Mouse (Mus musculus) fat pad, adult 2 months (tissue): ENCODE results near the gene Fbxo47.

Source experiments
- DNase-seq: peaks from one replicate; pipeline ENCODE4 v3.0.0-alpha.2; 2011; ENCODE audit warnings: low read depth, low spot score; ENCODE audit errors: extremely low read depth

Fbxo47 gene

DNA sequence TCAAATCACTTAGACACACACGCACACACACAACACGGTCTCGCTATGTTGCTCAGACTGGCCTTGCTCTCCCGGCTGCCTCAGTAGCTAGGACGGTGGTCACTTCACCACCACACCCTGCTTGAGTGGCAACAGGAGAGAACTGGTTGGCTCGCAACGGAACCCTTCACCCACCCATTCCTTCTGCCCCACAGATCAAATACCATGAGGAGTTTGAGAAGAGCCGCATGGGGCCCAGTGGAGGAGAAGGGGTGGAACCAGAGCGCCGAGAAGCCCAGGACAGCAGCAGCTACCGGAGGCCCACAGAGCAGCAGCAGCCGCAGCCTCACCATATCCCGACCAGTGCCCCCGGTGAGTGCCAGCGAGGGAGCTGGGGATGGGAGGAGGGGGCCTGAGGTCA is 50.6 kb downstream of the Fbxo47 start:
- DNase-seq, result no peak

DNA sequence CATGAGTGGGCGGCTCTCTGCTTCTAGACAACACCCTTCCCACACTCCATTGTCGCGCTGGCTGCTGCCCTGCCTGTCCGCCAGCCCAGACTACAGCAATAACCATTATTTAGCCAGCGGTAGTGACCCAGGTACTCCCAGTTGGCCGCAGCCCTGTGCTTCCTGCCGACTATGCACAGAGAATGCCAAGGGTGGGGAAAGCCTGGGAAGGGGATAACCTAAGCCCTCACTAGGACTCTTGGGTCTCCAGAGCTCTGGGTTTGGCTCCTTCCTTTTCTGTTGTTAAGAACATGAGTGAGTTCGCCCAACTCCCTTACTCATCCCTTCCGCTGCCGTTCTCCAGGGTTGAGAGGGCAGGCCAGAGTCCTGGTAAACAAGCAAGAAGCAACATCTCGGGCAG is 52.0 kb downstream of the Fbxo47 start:
- no peak for DNase-seq

DNA sequence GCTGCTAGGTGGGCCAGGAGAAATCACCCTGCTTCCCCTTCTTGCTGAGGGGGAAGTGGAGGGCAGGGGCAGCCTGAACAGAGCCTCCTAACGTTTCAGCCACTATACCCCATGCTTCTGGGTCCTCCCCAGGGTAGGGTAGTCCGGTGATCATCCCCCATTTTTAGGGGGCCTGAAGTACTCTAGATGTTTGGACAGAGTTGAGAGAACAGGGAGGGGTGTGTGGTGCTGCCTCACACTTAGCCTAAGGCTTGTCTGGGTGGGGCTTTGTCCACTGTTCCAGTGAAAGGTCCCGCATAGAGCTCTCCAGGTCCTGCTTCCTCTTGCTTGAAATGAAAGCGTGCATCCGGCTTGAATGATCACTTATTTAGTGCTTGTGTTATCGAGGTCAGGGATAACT is 53.5 kb downstream of the Fbxo47 start:
- DNase-seq, result no peak

DNA sequence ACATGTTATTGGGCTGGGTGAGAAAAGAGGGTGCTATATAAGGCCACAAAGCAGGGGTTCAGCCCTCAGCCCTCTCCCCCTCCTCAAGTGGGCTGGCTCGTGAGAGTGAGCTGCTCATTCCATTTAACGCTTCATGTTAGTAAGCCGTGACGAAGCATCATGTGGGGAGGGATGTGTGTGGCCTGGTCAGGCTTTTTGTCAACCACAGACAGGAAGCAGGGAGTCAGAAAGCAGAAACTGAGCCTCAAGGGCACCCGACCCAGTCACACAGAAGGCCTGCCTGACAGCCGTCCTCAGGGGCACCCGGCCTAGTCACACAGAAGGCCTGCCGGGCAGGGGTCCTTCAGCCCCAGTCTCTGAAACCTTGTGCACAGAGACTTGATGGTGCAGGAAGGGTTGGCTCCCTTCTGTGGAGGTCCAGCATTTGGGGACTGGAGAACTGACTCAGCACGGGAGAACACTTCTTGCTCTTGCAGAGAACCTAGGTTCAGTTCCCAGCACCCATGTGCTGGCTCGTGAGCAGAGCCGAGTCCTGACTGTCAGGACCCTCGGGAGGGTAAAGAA is 54.0 kb downstream of the Fbxo47 start:
- no peak for DNase-seq

GRCm38 (mm10) chr11:97829365-97829764 is 54.6 kb downstream of the Fbxo47 start:
- no peak for DNase-seq

DNA sequence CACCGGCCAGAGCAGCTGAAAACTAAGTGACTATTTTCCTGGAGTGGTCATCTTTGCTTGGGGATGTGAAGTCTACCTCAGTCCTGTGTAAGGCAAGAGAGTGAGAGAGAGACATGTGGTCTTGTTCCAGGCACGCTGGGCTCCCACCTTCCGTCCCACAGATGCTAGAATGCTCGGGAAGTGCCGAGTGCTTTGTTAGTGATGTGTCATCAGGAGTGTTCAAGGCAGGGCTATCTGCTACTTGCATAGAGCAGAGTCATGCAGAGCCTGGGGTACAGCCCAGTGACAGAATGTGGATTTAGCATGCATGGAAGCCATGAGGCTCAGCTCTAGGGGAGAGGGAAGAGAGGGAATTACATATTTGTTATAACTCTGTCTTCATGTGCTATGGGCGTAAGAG is 56.3 kb downstream of the Fbxo47 start:
- no peak for DNase-seq

DNA sequence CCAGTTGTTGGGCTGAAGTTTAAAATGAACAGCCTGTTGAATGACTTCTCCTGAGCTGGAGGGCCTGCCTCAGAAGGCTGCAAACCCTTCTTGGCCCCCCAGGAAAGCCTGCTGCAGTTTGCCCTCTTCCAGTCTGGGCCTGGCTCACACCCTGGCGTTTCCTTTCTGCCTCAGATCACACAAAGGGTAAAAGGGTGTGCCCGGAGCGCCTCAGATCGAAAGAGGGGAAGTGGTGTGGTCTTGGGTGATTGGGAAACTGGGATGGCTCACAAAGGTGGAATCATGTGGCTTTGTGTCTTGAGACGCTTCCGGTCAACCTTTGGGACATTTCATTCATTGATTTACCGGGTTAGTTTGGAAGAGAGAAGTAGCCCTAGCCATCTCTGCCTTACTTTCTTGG is 57.5 kb downstream of the Fbxo47 start:
- no peak for DNase-seq

- no peak for DNase-seq
Measured at GRCm38 (mm10) chr11:97825971-97826370, 58.0 kb downstream of the Fbxo47 start.

DNA sequence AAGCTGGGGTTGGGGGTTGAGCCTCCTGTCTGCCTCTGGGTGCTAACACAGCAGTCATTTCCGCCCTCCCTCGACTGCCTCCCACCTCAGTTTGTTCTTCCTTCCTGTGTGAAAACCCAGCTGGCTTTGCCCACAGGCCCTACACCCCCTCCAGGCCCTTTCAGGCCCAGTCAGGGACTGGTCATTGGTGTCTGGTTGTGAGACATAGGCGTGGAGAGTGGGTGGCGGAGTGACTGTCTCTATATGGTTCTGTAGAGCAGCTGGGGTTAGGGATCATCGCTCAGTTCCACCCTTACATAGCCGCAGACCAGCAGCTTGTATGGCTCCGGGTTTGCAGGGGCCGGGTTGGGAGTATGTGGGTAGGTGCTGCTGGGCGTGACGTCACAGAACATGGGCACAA is 58.7 kb downstream of the Fbxo47 start:
- no peak for DNase-seq

DNA sequence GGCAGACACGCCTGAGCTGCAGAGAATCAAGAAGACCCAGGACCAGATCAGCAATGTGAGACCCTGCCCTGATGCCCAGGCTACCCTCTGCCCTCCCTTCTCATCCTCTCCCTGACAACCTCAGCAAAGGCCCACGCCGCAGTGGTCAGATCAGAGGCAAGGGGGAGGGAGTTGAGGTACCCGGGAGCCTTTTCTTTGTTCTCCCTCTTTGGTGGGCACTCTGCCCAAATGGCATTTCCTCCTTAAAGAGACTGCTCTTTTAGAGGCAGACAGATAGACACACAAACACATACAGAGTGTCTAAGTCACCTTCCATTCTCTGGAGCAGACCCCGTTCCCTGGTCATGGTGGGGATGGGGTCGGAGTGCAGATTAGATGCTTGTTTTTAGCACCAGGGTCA is 59.1 kb downstream of the Fbxo47 start:
- DNase-seq, result no peak

DNA sequence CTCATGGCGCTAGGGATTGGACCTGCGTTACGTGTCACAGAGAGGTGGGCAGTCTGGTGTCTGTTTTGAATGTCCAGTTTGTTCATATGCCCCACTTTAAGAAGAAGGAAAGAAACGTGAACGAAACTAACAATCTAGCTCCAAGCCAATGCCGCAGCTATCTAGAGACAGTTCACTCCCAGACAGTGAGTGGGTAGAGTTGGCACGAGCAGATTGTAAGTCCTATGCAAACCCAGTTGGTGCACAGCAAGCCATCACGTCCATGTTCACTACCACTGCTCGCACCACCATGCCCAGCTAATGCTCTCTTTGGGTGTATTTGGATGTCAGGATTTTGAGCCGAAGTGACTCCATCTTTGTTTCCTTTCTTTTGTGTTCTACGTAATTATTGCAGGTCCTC is 59.8 kb downstream of the Fbxo47 start:
- DNase-seq, result no peak

- DNase-seq, result no peak
Measured at GRCm38 (mm10) chr11:97822840-97823603, 60.9 kb downstream of the Fbxo47 start.

DNA sequence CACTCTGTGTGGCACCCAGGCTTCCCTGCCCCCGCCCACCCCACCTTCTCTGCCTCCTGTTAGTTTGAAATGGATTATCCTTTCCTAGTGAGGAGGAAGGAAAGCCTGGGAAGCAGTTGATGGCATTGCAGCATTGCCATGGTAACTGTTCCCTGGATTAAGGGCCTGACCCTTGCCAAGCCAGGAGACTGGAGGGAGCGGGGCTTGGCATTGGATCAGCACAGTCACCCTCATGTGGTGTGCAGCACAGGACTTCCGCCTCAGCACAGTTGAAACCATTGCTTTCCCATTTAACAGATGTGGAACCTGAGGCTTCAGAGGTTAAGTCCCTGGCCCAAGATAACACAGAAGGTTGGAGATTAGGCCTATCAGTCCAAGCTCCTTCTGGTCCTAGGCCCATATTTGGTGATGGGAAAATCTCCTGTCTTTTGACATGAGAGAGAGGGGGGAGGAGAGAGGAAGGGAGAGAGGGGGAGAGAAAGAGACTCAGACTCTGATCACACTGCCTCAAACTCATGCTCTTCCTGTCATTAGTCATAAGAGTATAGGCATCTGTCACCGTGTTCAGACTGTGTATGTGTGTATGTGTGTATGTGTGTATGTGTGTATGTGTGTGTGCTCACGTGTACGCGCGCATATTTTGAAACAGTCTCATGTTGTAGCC is 62.4 kb downstream of the Fbxo47 start:
- DNase-seq, result no peak

GRCm38 (mm10) chr11:97820840-97821239 is 63.1 kb downstream of the Fbxo47 start:
- no peak for DNase-seq

GRCm38 (mm10) chr11:97819923-97820322 is 64.0 kb downstream of the Fbxo47 start:
- no peak for DNase-seq

DNA sequence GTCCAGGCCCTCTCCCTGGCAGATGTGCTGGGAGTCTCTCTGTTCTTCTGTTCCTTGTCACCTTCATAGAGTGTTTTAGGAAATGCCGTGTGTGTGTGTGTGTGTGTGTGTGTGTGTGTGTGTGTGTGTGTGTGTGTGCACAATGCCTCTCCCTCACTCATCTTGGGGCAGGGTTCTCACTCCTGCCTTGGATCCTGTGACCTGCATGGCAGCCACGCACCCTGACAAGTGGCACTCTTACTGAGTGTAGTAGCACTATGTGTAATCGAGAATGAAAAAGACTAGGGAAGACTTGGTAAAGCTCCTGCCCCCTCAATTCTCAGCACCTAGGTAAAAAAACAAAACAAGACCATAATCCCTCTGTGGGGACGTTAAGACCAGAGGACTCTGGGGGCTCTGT is 64.9 kb downstream of the Fbxo47 start:
- DNase-seq, result no peak

GRCm38 (mm10) chr11:97818571-97818970 is 65.4 kb downstream of the Fbxo47 start:
- DNase-seq, result no peak

GRCm38 (mm10) chr11:97818003-97818402 is 66.0 kb downstream of the Fbxo47 start:
- no peak for DNase-seq

- no peak for DNase-seq
Measured at GRCm38 (mm10) chr11:97817379-97817778, 66.6 kb downstream of the Fbxo47 start.

GRCm38 (mm10) chr11:97816916-97817315 is 67.0 kb downstream of the Fbxo47 start:
- DNase-seq, result no peak

- no peak for DNase-seq
Measured at GRCm38 (mm10) chr11:97816176-97816575, 67.8 kb downstream of the Fbxo47 start.

- no peak for DNase-seq
Measured at GRCm38 (mm10) chr11:97815736-97816135, 68.2 kb downstream of the Fbxo47 start.
